Mouse (Mus musculus): ENCODE results near the gene Uqcrq.
A peak's percentile ranks its signal among the peaks of the same experiment; 100 is the strongest.

DNA sequence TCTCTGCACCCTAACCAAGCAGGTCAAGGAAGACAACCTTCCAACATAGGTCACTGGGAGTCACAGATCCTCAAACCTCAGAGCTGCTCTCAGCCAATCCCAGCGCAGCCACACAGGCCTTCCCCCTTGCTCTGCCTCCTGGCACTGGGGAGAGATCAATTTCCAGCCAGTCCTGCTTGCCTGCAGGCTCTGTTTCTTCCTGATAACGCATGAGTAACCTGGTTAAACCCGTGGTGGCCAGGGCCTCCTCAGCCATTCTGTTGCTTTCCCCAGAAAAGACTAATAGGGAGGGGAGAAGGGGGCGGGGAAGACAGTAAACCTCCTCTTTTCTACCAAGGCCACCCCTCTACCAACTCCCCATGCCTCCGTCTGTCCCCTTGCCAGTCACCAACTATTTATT, 31.1 kb upstream of the Uqcrq start:
- TF ChIP-seq EP300 (IDR thresholded peaks at IDR 0.05; ENCODE audit: low read depth) = 0 out of 2 replicates have a peak, but pooled peaks have one; percentile 7
- TF ChIP-seq CTCF (IDR thresholded peaks at IDR 0.05; ENCODE audit: low read depth) = no peak

All from liver, postnatal 0 days (tissue).